Mouse (Mus musculus) ES-Bruce4 (cell line): Measurements from ENCODE around the gene Samd1. TPM values are rescaled to one million over a fixed set of nuclear protein-coding genes. Genes with fewer than 3 reads are reported as not detected.

Experiments
- H3K27ac ChIP-seq: 2 replicates; pipeline ENCODE4 v1.5.1; 2012; ENCODE audit warnings: low read length, inconsistent platforms; ENCODE audit not compliant: insufficient read depth
- H3K27me3 ChIP-seq: 2 replicates; pipeline ENCODE4 v1.6.1; 2012; ENCODE audit warnings: mild to moderate bottlenecking, low read length, inconsistent platforms; ENCODE audit not compliant: control insufficient read depth, poor library complexity, insufficient read depth, severe bottlenecking
- H3K36me3 ChIP-seq: 2 replicates; pipeline ENCODE4 v1.6.1; 2012; ENCODE audit warnings: inconsistent platforms, mild to moderate bottlenecking, low read length, moderate library complexity; ENCODE audit not compliant: control insufficient read depth, poor library complexity, insufficient read depth, severe bottlenecking
- H3K4me1 ChIP-seq: one replicate; pipeline ENCODE4 v1.8.1; 2011; ENCODE audit warnings: low read length; ENCODE audit not compliant: control insufficient read depth, insufficient read depth
- H3K4me3 ChIP-seq: 2 replicates; pipeline ENCODE4 v1.5.1; 2011; ENCODE audit warnings: low read depth, mild to moderate bottlenecking, low read length
- H3K9ac ChIP-seq: 2 replicates; pipeline ENCODE4 v1.6.1; 2012; ENCODE audit warnings: low read depth, mild to moderate bottlenecking, inconsistent platforms; ENCODE audit not compliant: poor library complexity, severe bottlenecking
- H3K9me3 ChIP-seq: replicated peaks from 2 replicates; pipeline ENCODE4 v1.6.1; 2012; ENCODE audit warnings: mild to moderate bottlenecking, low read length, inconsistent platforms; ENCODE audit not compliant: control insufficient read depth, poor library complexity, insufficient read depth, severe bottlenecking
- CTCF ChIP-seq: IDR thresholded peaks from one replicate; pipeline ENCODE4 v1.8.1; 2011; ENCODE audit warnings: low read depth, low read length
- EP300 ChIP-seq: IDR thresholded peaks from 2 replicates; pipeline ENCODE4 v1.6.1; 2011; ENCODE audit warnings: low read depth, low read length; ENCODE audit not compliant: insufficient read depth
- POLR2A ChIP-seq: IDR thresholded peaks from one replicate; pipeline ENCODE4 v1.8.1; 2011; ENCODE audit warnings: low read length; ENCODE audit not compliant: insufficient read depth
- polyA plus RNA-seq: library from polyadenylated mRNA; stranded (reverse); fragments of >200 nt; gene quantifications from 2 replicates; pipeline ENCODE4 v1.2.4, GENCODE M21; 2011; ENCODE audit warnings: low read depth; ENCODE audit not compliant: missing spikeins, insufficient read depth, insufficient read length

Gene Samd1
- polyA plus RNA-seq, 1 experiment, result 79.7 TPM

DNA sequence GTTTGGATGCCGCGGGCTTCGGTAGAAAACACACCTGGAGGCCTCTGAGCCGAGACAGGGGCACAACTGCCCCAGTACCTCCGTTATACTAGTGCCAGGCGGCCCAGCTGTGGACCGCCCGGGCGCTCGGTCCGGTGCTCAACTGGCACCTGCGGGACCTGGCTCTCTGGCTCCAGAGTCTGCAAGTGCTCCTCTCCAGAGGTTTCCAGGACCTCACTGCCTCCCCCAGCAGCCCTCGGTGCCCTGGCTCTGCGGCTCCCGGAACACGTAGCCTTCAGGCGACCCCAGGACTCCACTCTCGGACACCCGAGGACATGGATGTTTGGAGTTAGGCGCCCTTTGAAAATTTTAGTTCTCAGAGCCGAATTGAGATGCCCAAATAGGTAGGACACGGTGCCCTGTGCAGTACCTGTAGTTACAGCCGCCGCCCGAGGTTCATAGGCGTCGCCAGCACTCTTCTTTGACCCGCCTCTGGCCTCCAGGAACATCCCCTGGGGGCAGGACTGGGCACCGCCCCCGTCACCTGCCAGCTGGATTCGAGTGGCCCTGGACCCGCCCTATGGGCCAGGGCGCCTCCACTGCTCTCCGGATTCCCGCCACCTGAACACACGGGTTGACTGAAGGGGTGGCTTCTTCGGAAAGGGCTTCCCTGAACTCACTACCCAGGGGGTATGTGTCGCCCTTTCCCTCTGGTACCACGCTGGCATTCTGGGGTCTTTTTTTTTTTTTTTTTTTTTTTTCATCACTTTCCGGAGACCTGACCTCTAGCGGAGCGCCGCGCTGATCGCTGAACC lies 14.4 kb downstream of the Samd1 start, which contains the start of gene 2210011C24Rik:
Gene 2210011C24Rik (minus strand): TSS at position 467 of the 794 bp plus-strand sequence.
- peak within 1 kb of the TSS; percentile 94 for H3K9ac ChIP-seq
- TF ChIP-seq EP300 (no peak), POLR2A (no peak), CTCF (no peak)
- H3K27ac ChIP-seq, result no peak within 1 kb of the TSS
- no peaks in the 10 kb centered on the region; the same call in 1 of the 2 replicates for H3K9me3 ChIP-seq
- H3K4me1 ChIP-seq, result no peaks in the 10 kb centered on the region
- H3K27me3 ChIP-seq, result 0 out of 2 replicates have a peak, but pooled peaks cover 5% of the 10 kb centered on the region
- peak within 1 kb of the TSS; percentile 65 for H3K4me3 ChIP-seq
- H3K36me3 ChIP-seq, result no peaks in the 10 kb centered on the region

DNA sequence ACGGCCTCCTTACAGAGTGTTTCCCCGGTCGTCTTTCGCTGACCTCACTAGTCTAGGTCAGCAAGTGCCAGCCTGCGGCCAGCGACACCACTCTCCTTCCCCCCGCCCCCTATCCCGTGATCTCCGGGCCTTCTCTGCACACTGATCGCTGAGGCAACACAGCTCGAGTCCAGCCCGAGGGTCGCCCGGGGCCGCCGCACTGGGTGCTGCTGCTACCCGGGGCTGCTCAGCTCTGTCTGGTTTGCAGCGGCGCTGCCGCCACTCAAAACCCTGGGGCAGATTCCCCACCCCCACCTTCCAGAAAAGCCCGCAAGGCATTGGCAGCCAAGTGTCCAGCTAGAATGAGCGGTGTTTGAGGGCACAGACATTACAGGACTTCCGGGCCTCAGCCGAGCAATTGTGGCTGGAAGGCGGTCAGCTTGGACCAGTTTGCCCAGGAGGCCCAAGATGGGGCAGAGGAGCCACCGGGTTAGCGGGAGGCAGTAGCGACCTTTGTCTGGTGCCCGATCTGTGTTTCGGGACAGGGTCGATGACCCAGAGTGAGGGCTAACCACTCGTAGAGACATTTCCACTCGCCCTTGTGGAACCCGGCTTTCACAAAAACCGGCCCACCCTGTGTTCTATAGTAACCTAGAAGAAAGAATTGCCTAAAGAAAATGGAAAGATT lies 15.2 kb downstream of the Samd1 start:
- Histone ChIP-seq H3K27ac (no peak overlapping the region), H3K4me3 (peak overlapping the region; percentile 65), H3K4me1 (no peaks in the 10 kb centered on the region), H3K9me3 (no peaks in the 10 kb centered on the region; the same call in 1 of the 2 replicates), H3K9ac (peak overlapping the region; percentile 94), H3K36me3 (no peaks in the 10 kb centered on the region), H3K27me3 (0 out of 2 replicates have a peak, but pooled peaks cover 5% of the 10 kb centered on the region)
- no peak for TF ChIP-seq EP300
- TF ChIP-seq POLR2A, result no peak
- no peak for TF ChIP-seq CTCF

DNA sequence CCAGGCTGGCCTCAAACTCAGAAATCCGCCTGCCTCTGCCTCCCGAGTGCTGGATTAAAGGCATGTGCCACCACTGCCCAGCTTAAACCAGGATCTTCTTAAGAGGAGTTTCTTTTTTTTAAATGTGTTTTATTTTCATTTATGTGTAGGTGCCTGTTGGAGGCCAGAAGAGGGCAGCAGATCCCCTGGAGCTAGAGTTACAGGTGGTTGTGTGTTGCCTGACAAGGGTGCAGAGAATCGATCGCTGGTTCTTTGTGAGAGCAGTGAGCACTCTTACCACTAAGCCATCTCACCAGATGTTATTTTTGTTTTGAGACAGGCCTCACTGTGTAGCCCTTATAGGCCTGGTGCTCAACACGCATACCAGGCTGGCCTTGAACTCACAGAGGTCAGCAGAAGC lies 18.4 kb downstream of the Samd1 start:
- H3K27ac ChIP-seq, result no peak overlapping the region
- H3K4me3 ChIP-seq, result no peak overlapping the region
- no peaks in the 10 kb centered on the region for H3K36me3 ChIP-seq
- no peak overlapping the region for H3K9ac ChIP-seq
- 0 out of 2 replicates have a peak, but pooled peaks cover 1% of the 10 kb centered on the region for H3K27me3 ChIP-seq
- no peaks in the 10 kb centered on the region; the same call in 1 of the 2 replicates for H3K9me3 ChIP-seq
- no peak for TF ChIP-seq POLR2A
- peak; percentile 51 for TF ChIP-seq CTCF
- H3K4me1 ChIP-seq, result peaks cover 3% of the 10 kb centered on the region

DNA sequence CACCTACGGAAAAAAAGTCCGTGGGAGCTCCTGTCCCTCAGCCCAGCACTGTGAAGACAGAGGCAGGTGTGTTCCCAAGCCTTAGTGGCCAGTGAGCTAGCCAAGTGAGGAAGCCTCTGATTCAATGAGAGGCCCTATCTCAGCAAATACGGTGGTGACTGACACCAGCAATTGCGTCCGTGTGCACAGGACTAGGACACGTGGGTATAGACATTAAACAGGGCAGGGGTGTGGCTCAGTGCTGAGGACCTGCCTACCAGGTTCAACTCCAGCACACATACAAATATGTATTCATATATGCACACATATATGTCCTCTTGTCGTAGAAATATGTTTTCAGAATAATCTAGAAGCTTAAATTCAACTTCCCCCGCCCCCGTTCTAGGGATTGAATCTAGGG lies 22.3 kb downstream of the Samd1 start:
- Histone ChIP-seq H3K27me3 (no peaks in the 10 kb centered on the region), H3K4me1 (peaks cover 13% of the 10 kb centered on the region), H3K4me3 (no peak overlapping the region), H3K9ac (no peak overlapping the region), H3K36me3 (no peaks in the 10 kb centered on the region), H3K27ac (no peak overlapping the region), H3K9me3 (no peaks in the 10 kb centered on the region; the same call in 1 of the 2 replicates)
- no peak for TF ChIP-seq CTCF
- TF ChIP-seq EP300, result no peak
- no peak for TF ChIP-seq POLR2A

DNA sequence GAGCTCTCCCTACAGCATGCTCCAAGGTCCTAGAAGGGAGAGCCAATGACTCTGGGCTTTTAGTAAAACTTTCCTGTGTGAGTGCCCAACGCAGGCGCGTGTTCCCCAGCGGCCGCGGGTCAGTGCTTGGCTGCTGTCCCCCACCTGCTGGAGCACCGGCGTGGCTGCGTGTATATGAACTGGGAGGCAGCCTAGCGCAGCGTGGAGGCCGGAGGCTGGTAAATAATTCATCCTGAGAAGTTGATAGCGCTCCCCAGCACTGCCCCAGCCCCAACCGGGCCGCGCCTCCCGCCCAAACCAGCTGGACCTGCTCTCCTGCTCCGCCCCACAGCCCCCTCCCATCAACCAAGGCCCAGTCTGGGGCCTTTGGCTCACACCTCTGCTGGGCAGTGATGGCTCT lies 23.6 kb downstream of the Samd1 start, which contains the start of gene Palm3:
Gene Palm3 (plus strand): TSS at position 376 of the 400 bp plus-strand sequence.
- peak within 1 kb of the TSS; percentile 58 for H3K9ac ChIP-seq
- peak within 1 kb of the TSS; percentile 38 for H3K4me3 ChIP-seq
- H3K9me3 ChIP-seq, result no peaks in the 10 kb centered on the region
- TF ChIP-seq POLR2A, result no peak
- peak within 1 kb of the TSS; percentile 55 for H3K27ac ChIP-seq
- no peaks in the 10 kb centered on the region for H3K36me3 ChIP-seq
- H3K27me3 ChIP-seq, result no peaks in the 10 kb centered on the region
- H3K4me1 ChIP-seq, result peaks cover 15% of the 10 kb centered on the region

DNA sequence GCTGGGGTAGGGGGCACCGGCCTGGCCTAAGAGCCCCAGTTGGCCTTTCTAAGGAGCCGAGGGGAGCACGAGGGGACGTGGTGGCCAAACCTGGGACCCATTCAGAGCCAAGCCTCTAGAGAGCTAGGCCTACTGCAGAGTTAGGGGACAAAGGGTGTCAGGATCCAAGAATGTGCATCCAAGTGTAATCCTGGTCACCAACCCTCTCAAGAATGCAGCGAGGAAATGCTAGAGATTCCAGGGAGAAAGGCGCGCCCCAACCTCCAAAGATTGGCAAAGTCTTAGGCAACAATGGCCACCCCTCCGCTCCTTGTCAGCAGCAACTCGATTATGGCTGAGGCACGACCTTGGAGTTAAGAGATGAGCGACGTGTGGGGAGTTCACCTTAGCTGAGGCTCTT lies 24.1 kb downstream of the Samd1 start:
- TF ChIP-seq CTCF (no peak), EP300 (peak; percentile 65; the same call in 1 of the 2 replicates)
- Histone ChIP-seq H3K9me3 (no peaks in the 10 kb centered on the region), H3K36me3 (no peaks in the 10 kb centered on the region), H3K4me1 (peaks cover 15% of the 10 kb centered on the region), H3K27me3 (no peaks in the 10 kb centered on the region), H3K9ac (peak overlapping the region; percentile 58), H3K4me3 (peak overlapping the region; percentile 38), H3K27ac (peak overlapping the region; percentile 55)
